Mouse (Mus musculus) myocyte (in vitro differentiated cells): ENCODE measurements at regions not wholly inside any gene's neighbourhood (a gene's known extent, or its start where the extent isn't known, plus 50 kb on each side); places are given as distances from the start of the nearest gene placed in this dataset.

Experiments
- H3K27me3 ChIP-seq: one replicate; pipeline ENCODE4 v1.6.1; 2011; ENCODE audit not compliant: control insufficient read depth, insufficient read depth, insufficient read length
- H3K36me3 ChIP-seq: one replicate; pipeline ENCODE4 v1.6.1; 2011; ENCODE audit not compliant: control insufficient read depth, insufficient read depth
- H3K4me2 ChIP-seq: one replicate; pipeline ENCODE4 v1.6.1; 2011; ENCODE audit warnings: low read depth, control low read depth
- H3K4me3 ChIP-seq: one replicate; pipeline ENCODE4 v1.5.1; 2011; ENCODE audit warnings: mild to moderate bottlenecking, control low read depth, moderate library complexity
- H3K79me2 ChIP-seq: one replicate; pipeline ENCODE4 v1.6.1; 2011; ENCODE audit not compliant: control insufficient read depth, insufficient read depth
- H3ac ChIP-seq: one replicate; pipeline ENCODE4 v1.6.1; 2011; ENCODE audit not compliant: control insufficient read depth, insufficient read length
- CEBPB ChIP-seq: IDR thresholded peaks from 2 replicates; pipeline ENCODE4 v1.6.1; 2011; ENCODE audit warnings: mild to moderate bottlenecking, moderate library complexity; ENCODE audit not compliant: poor library complexity, insufficient read depth, severe bottlenecking
- E2F4 ChIP-seq: IDR thresholded peaks from one replicate; pipeline ENCODE4 v1.6.1; 2011; ENCODE audit warnings: mild to moderate bottlenecking, control low read depth, moderate library complexity; ENCODE audit not compliant: insufficient read depth
- MAX ChIP-seq: IDR thresholded peaks from one replicate; pipeline ENCODE4 v1.6.1; 2011; ENCODE audit warnings: low read depth, mild to moderate bottlenecking, control low read depth
- MYOD1 ChIP-seq, 3 experiments: IDR thresholded peaks; one replicate each; pipeline ENCODE4 v1.6.1; 2011; ENCODE audit warnings: control low read depth in 2 of 3, low read depth in 2 of 3, mild to moderate bottlenecking in 2 of 3, moderate library complexity in 1 of 3; ENCODE audit not compliant: insufficient read length in 2 of 3, control insufficient read depth in 1 of 3
- MYOG ChIP-seq, 3 experiments: IDR thresholded peaks; one replicate each; pipeline ENCODE4 v1.6.1; 2011; ENCODE audit warnings: control low read depth in 2 of 3, low read depth in 2 of 3, mild to moderate bottlenecking in 2 of 3; ENCODE audit not compliant: insufficient read length in 2 of 3, control insufficient read depth in 1 of 3, insufficient read depth in 1 of 3
- POLR2A ChIP-seq: IDR thresholded peaks from one replicate; pipeline ENCODE4 v1.6.1; 2011; ENCODE audit warnings: low read depth, mild to moderate bottlenecking, control low read depth, moderate library complexity; ENCODE audit not compliant: insufficient read length
- POLR2AphosphoS2 ChIP-seq: IDR thresholded peaks from one replicate; pipeline ENCODE4 v1.6.1; 2011; ENCODE audit warnings: low read depth, control low read depth; ENCODE audit not compliant: insufficient read length
- REST ChIP-seq: IDR thresholded peaks from one replicate; pipeline ENCODE4 v1.6.1; 2011; ENCODE audit warnings: mild to moderate bottlenecking, control low read depth, moderate library complexity; ENCODE audit not compliant: insufficient read depth, insufficient read length
- SRF ChIP-seq: IDR thresholded peaks from one replicate; pipeline ENCODE4 v1.6.1; 2011; ENCODE audit warnings: low read depth; ENCODE audit not compliant: control insufficient read depth, insufficient read length
- TCF12 ChIP-seq: IDR thresholded peaks from one replicate; pipeline ENCODE4 v1.6.1; 2011; ENCODE audit warnings: mild to moderate bottlenecking, control low read depth; ENCODE audit not compliant: poor library complexity, insufficient read depth, severe bottlenecking
- TCF3 ChIP-seq: IDR thresholded peaks from one replicate; pipeline ENCODE4 v1.6.1; 2011; ENCODE audit warnings: low read depth, control low read depth; ENCODE audit not compliant: insufficient read length
- USF1 ChIP-seq: IDR thresholded peaks from one replicate; pipeline ENCODE4 v1.6.1; 2011; ENCODE audit warnings: low read depth, mild to moderate bottlenecking, control low read depth, moderate library complexity

GRCm38 (mm10) chr12:98009175-98009574 is 250.1 kb downstream of the Galc start:
- Histone ChIP-seq H3K4me3 (no peak overlapping the region), H3K36me3 (no peaks in the 10 kb centered on the region), H3ac (no peak overlapping the region), H3K4me2 (no peak overlapping the region), H3K79me2 (no peaks in the 10 kb centered on the region), H3K27me3 (no peaks in the 10 kb centered on the region)
- TF ChIP-seq REST: no peak
- TF ChIP-seq MYOG (IDR thresholded peaks at IDR 0.05; ENCODE audit: control insufficient read depth in 1 of 3, insufficient read depth in 1 of 3, insufficient read length in 2 of 3, low read depth in 2 of 3): no peak
- TF ChIP-seq POLR2A: no peak
- no peak for TF ChIP-seq E2F4
- no peak for TF ChIP-seq POLR2AphosphoS2
- TF ChIP-seq MYOD1 (IDR thresholded peaks at IDR 0.05; ENCODE audit: control insufficient read depth in 1 of 3, insufficient read length in 2 of 3, low read depth in 2 of 3): no peak
- no peak for TF ChIP-seq CEBPB
- no peak for TF ChIP-seq SRF
- no peak for TF ChIP-seq MAX
- TF ChIP-seq TCF12: no peak

- Histone ChIP-seq H3K79me2 (no peaks in the 10 kb centered on the region), H3K36me3 (no peaks in the 10 kb centered on the region), H3K27me3 (no peaks in the 10 kb centered on the region), H3K4me3 (no peak overlapping the region), H3K4me2 (peak overlapping the region; percentile 44), H3ac (no peak overlapping the region)
- TF ChIP-seq MAX: no peak
- no peak for TF ChIP-seq MYOD1 (IDR thresholded peaks at IDR 0.05; ENCODE audit: control insufficient read depth in 1 of 3, insufficient read length in 2 of 3, low read depth in 2 of 3)
- no peak for TF ChIP-seq E2F4
- TF ChIP-seq CEBPB: no peak
- no peak for TF ChIP-seq TCF12
- TF ChIP-seq REST: no peak
- TF ChIP-seq USF1: no peak
- no peak for TF ChIP-seq SRF
- TF ChIP-seq POLR2AphosphoS2: no peak
- no peak for TF ChIP-seq TCF3
- TF ChIP-seq POLR2A: no peak
- no peak for TF ChIP-seq MYOG (IDR thresholded peaks at IDR 0.05; ENCODE audit: control insufficient read depth in 1 of 3, insufficient read depth in 1 of 3, insufficient read length in 2 of 3, low read depth in 2 of 3)
Observed at GRCm38 (mm10) chr12:98005671-98006469, 253.4 kb downstream of the Galc start.

GRCm38 (mm10) chr12:98002217-98002616 is 257.0 kb downstream of the Galc start:
- H3K36me3 ChIP-seq: no peaks in the 10 kb centered on the region
- H3K4me3 ChIP-seq: no peak overlapping the region
- H3K79me2 ChIP-seq: no peaks in the 10 kb centered on the region
- H3K4me2 ChIP-seq: no peak overlapping the region
- H3ac ChIP-seq: no peak overlapping the region
- H3K27me3 ChIP-seq: no peaks in the 10 kb centered on the region
- TF ChIP-seq E2F4: no peak
- TF ChIP-seq TCF3: no peak
- no peak for TF ChIP-seq REST

DNA sequence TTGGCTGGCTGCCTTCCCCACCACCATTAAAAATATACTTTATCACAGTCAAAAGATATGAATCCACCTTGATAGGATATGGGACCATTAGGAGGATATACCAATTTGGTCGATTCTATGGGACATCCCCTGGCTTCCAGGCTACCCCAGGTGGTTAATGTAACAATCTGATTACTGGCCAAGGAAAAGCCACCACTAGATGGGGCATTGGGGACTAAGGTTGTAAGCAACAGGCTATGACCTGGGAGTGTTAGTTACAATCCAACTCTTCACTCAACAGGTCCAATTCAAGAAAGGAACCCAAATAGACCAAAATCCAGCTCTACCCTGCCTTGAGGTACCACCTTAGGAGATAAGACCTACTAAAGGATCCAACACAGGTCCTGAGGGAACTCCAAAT is 264.4 kb downstream of the Galc start:
- Histone ChIP-seq H3K79me2 (no peaks in the 10 kb centered on the region), H3ac (no peak overlapping the region), H3K27me3 (no peaks in the 10 kb centered on the region), H3K4me2 (no peak overlapping the region), H3K36me3 (no peaks in the 10 kb centered on the region), H3K4me3 (no peak overlapping the region)
- TF ChIP-seq TCF12 (no peak), TCF3 (no peak), MYOD1 (IDR thresholded peaks at IDR 0.05; ENCODE audit: control insufficient read depth in 1 of 3, insufficient read length in 2 of 3, low read depth in 2 of 3) (no peak), POLR2A (no peak), MYOG (IDR thresholded peaks at IDR 0.05; ENCODE audit: control insufficient read depth in 1 of 3, insufficient read depth in 1 of 3, insufficient read length in 2 of 3, low read depth in 2 of 3) (no peak), REST (no peak), E2F4 (no peak), USF1 (no peak), MAX (no peak), POLR2AphosphoS2 (no peak), CEBPB (no peak), SRF (no peak)

GRCm38 (mm10) chr12:97993937-97994336 is 265.3 kb downstream of the Galc start:
- Histone ChIP-seq H3K36me3 (no peaks in the 10 kb centered on the region), H3ac (no peak overlapping the region), H3K4me2 (no peak overlapping the region), H3K4me3 (no peak overlapping the region), H3K79me2 (no peaks in the 10 kb centered on the region), H3K27me3 (no peaks in the 10 kb centered on the region)
- TF ChIP-seq USF1: no peak
- TF ChIP-seq MYOG (IDR thresholded peaks at IDR 0.05; ENCODE audit: control insufficient read depth in 1 of 3, insufficient read depth in 1 of 3, insufficient read length in 2 of 3, low read depth in 2 of 3): no peak
- TF ChIP-seq MAX: no peak
- TF ChIP-seq TCF3: no peak
- TF ChIP-seq TCF12: no peak
- no peak for TF ChIP-seq POLR2A
- no peak for TF ChIP-seq E2F4
- TF ChIP-seq SRF: no peak
- TF ChIP-seq POLR2AphosphoS2: no peak
- no peak for TF ChIP-seq CEBPB
- no peak for TF ChIP-seq REST
- TF ChIP-seq MYOD1 (IDR thresholded peaks at IDR 0.05; ENCODE audit: control insufficient read depth in 1 of 3, insufficient read length in 2 of 3, low read depth in 2 of 3): no peak
